Mouse (Mus musculus) liver, embryonic 12.5 days (tissue): Measurements from ENCODE around the gene R3hdml. TPM values are rescaled to one million over a fixed set of nuclear protein-coding genes. Genes with fewer than 3 reads are reported as not detected.
A peak's percentile ranks its signal among the peaks of the same experiment; 100 is the strongest.

ENCODE experiments used
- ATAC-seq: fragments of 200-750 bp; cut with Nextera tagmentation; 2 replicates; pipeline ENCODE4 v1.8.0; 2017; ENCODE audit warnings: moderate number of reproducible peaks, mild to moderate bottlenecking, moderate library complexity
- H3K27ac ChIP-seq: fragments of 300-500 bp; sonication (generic); 2 replicates; pipeline ENCODE4 v1.5.1; 2016; ENCODE audit warnings: mild to moderate bottlenecking
- H3K27me3 ChIP-seq: fragments of 300-500 bp; sonication (generic); replicated peaks from 2 replicates; pipeline ENCODE4 v1.6.1; 2016; ENCODE audit warnings: mild to moderate bottlenecking, moderate library complexity
- H3K36me3 ChIP-seq: fragments of 300-500 bp; sonication (generic); 2 replicates; pipeline ENCODE4 v1.6.1; 2016; ENCODE audit warnings: mild to moderate bottlenecking, moderate library complexity
- H3K4me1 ChIP-seq: fragments of 300-500 bp; sonication (generic); 2 replicates; pipeline ENCODE4 v1.6.1; 2016
- H3K4me2 ChIP-seq: fragments of 300-500 bp; sonication (generic); 2 replicates; pipeline ENCODE4 v1.6.1; 2016; ENCODE audit warnings: mild to moderate bottlenecking, moderate library complexity
- H3K4me3 ChIP-seq: fragments of 300-500 bp; sonication (generic); 2 replicates; pipeline ENCODE4 v1.5.1; 2016; ENCODE audit warnings: mild to moderate bottlenecking, moderate library complexity
- H3K9ac ChIP-seq: fragments of 300-500 bp; sonication (generic); 2 replicates; pipeline ENCODE4 v1.6.1; 2016; ENCODE audit warnings: mild to moderate bottlenecking, moderate library complexity
- H3K9me3 ChIP-seq: fragments of 300-500 bp; sonication (generic); replicated peaks from 2 replicates; pipeline ENCODE4 v1.6.1; 2016; ENCODE audit warnings: mild to moderate bottlenecking, moderate library complexity
- WGBS: fragments of 180-500 bp; shearing (Covaris S2); methylation state at CpG from one replicate; pipeline ENCODE4 v1.1.7; 2016; ENCODE audit not compliant: insufficient replicate concordance; 5-methylcytosine and 5-hydroxymethylcytosine counted together
- polyA plus RNA-seq: library from polyadenylated mRNA; unstranded; fragments of >200 nt; fragmentation: Nextera tagmentation; extraction: Ambion mirVana; gene quantifications from 2 replicates; pipeline ENCODE4 v1.2.1, GENCODE M21; 2016

Gene R3hdml
- polyA plus RNA-seq, 1 experiment from 2014 or later, result not detected

DNA sequence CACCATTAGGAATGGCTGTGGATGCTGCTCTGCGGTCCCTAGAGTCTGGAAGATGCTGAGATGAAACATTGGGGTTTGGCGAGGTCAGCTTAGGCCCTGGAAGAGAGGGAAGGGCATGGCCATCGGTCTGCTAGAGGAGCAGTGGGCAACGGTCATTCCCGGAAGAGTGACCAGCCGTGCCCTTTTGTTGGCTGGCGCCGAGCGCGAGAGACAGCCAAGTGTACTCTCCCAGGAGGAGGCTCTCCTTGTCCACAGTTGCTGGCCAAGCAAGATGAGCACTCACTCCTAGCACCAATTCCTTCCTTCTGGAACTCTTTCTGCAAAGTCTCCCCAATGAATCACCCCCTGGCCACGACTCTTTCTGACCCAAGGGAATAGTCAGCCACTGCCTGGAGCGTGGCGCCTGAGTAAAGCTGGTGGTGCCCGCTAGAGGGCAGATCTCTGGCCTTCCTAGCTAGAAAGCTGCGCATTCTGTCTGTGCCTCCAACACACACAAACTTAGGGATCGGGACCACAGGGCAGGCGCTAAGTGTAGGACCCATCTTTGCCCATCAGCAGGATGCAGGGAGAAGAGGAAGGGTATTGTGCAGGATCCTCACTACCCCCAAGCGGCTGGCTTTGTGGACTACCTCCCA lies 11.8 kb upstream of the R3hdml start:
- Histone ChIP-seq H3K36me3 (no peaks in the 10 kb centered on the region), H3K27me3 (peaks cover 58% of the 10 kb centered on the region), H3K27ac (no peak overlapping the region), H3K4me3 (no peak overlapping the region), H3K4me2 (no peak overlapping the region), H3K4me1 (peaks cover 2% of the 10 kb centered on the region; the same call in 1 of the 2 replicates), H3K9ac (no peak overlapping the region), H3K9me3 (no peaks in the 10 kb centered on the region)
- WGBS, result 43% methylated on average over 18 of the region's 18 CpGs
- ATAC-seq, result no peak

DNA sequence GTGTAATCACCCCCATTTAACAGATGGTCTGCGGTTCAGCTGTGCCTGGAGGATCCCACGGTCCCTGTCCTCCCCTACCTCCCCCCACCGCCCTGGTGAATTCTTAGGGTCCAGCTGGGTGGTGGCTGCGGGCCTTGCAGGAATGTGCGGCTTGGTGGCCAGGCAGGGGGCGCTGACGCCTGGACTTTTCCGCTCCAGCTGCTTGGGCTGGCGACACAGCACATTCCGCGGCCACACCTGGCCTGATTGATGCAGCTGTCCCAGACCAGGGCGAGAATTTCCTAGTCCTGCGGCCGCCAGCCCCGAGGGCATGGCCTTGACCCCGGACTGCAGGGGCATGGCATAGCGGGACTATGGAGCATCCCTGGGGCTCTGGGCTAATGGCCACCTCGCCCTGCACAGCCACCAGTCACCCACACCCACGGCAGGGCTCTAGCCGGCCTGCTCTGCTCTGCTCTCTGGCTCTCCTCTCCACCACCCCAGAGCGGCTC lies 10.5 kb upstream of the R3hdml start:
- Histone ChIP-seq H3K36me3 (no peaks in the 10 kb centered on the region), H3K4me1 (peaks cover 6% of the 10 kb centered on the region; the same call in 1 of the 2 replicates), H3K9ac (0 out of 2 replicates have a peak overlapping the region, but pooled peaks have one; percentile 17), H3K9me3 (no peaks in the 10 kb centered on the region), H3K27ac (no peak overlapping the region), H3K4me2 (peak overlapping the region; percentile 54), H3K4me3 (peak overlapping the region; percentile 25), H3K27me3 (peaks cover 58% of the 10 kb centered on the region)
- 6% methylated on average over 20 of the region's 21 CpGs for WGBS
- ATAC-seq, result peak; percentile 57; the same call in 1 of the 2 replicates

GRCm38 (mm10) chr2:163487360-163487759 lies 4.8 kb upstream of the R3hdml start:
- Histone ChIP-seq H3K4me3 (no peak overlapping the region), H3K4me2 (no peak overlapping the region), H3K27ac (no peak overlapping the region), H3K27me3 (peaks cover 38% of the 10 kb centered on the region), H3K9ac (no peak overlapping the region), H3K36me3 (no peaks in the 10 kb centered on the region), H3K4me1 (0 out of 2 replicates have a peak, but pooled peaks cover 6% of the 10 kb centered on the region), H3K9me3 (no peaks in the 10 kb centered on the region)
- no peak for ATAC-seq
- WGBS, result 73% methylated on average over 3 of the region's 3 CpGs

- Histone ChIP-seq H3K4me1 (0 out of 2 replicates have a peak, but pooled peaks cover 6% of the 10 kb centered on the region), H3K36me3 (no peaks in the 10 kb centered on the region), H3K9ac (no peak overlapping the region), H3K27me3 (peaks cover 29% of the 10 kb centered on the region), H3K27ac (no peak overlapping the region), H3K9me3 (no peaks in the 10 kb centered on the region), H3K4me3 (no peak overlapping the region), H3K4me2 (no peak overlapping the region)
- no peak for ATAC-seq
- 36% methylated on average over 5 of the region's 5 CpGs for WGBS
Observed at GRCm38 (mm10) chr2:163489725-163490291, 2.3 kb upstream of the R3hdml start.

DNA sequence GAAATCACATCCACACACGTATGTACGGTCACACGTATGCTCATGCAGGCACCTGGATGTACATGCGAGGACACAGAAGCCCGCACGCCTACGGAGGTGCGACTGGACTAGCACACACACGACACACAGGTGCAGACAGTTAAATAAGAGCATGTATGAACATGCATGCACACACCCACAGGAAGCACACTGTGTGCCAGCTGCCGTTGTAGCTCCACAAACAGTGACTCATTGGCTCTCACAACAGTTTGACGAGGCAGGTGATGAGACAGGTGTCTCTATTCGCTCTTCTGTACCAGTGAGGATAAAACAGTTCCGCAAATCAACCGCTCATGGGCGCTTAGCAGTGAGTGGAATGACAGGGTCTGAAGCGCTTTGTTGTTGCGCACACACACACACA lies 1.5 kb upstream of the R3hdml start:
- Histone ChIP-seq H3K9ac (no peak overlapping the region), H3K27ac (no peak overlapping the region), H3K4me2 (no peak overlapping the region), H3K4me1 (0 out of 2 replicates have a peak, but pooled peaks cover under 1% of the 10 kb centered on the region), H3K4me3 (no peak overlapping the region), H3K36me3 (no peaks in the 10 kb centered on the region), H3K27me3 (peaks cover 24% of the 10 kb centered on the region), H3K9me3 (no peaks in the 10 kb centered on the region)
- no peak for ATAC-seq
- WGBS, result 76% methylated on average over 17 of the region's 17 CpGs

- Histone ChIP-seq H3K4me1 (no peaks in the 10 kb centered on the region), H3K36me3 (no peaks in the 10 kb centered on the region), H3K27ac (no peak overlapping the region), H3K27me3 (peaks cover 24% of the 10 kb centered on the region), H3K9ac (no peak overlapping the region), H3K4me2 (no peak overlapping the region), H3K9me3 (no peaks in the 10 kb centered on the region), H3K4me3 (no peak overlapping the region)
- no peak for ATAC-seq
- 60% methylated on average over 7 of the region's 7 CpGs for WGBS
Observed at GRCm38 (mm10) chr2:163491351-163491750, 767 bp upstream of the R3hdml start.

DNA sequence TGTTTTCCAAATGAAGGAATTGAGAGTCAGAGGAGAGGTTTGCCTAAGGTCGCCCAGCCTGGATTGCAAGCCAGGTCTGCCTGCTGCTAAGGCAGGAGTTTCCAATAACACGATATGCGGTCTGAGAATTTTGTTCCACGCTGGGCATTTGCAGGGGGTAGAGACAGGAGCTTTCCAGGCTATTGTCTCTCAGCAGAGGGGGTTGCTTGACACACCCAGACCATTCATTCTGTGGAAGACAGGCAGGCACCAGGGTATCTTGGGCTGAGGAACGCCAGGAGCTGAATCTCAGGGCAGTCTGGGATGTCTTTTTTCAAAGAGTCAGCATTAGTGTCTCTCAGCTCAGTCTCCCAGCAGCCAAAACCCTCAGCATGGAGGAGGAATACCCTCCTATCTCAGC lies 913 bp downstream of the R3hdml start:
- H3K9me3 ChIP-seq, result no peaks in the 10 kb centered on the region
- WGBS, result 40% methylated on average over 5 of the region's 5 CpGs
- H3K27me3 ChIP-seq, result peaks cover 24% of the 10 kb centered on the region
- ATAC-seq, result no peak
- H3K9ac ChIP-seq, result no peak overlapping the region
- H3K4me3 ChIP-seq, result no peak overlapping the region
- H3K4me2 ChIP-seq, result no peak overlapping the region
- no peak overlapping the region for H3K27ac ChIP-seq
- H3K4me1 ChIP-seq, result no peaks in the 10 kb centered on the region
- no peaks in the 10 kb centered on the region for H3K36me3 ChIP-seq

DNA sequence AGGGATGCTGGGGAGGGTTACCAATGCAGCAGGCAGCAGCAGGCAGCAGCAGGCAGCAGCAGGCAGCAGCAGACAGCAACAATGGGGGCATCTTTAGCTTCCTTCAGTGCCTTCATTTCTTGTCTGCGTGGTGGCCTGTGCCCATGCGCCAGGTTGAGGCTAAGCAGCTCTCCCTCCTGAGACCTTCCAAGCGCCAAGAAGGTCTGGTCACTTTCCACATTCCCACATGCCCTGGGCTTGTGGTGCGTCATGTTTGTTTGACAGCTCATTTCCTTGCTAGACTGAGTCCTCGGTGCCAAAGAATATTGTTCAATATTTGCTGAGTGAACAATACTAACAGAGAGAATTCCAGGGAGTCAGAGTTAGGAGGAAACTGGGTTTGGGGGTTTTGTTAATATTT lies 1.9 kb downstream of the R3hdml start:
- WGBS, result 28% methylated on average over 5 of the region's 5 CpGs
- H3K36me3 ChIP-seq, result no peaks in the 10 kb centered on the region
- no peaks in the 10 kb centered on the region for H3K4me1 ChIP-seq
- no peaks in the 10 kb centered on the region for H3K9me3 ChIP-seq
- no peak overlapping the region for H3K9ac ChIP-seq
- H3K27me3 ChIP-seq, result peaks cover 24% of the 10 kb centered on the region
- no peak overlapping the region for H3K4me3 ChIP-seq
- H3K27ac ChIP-seq, result no peak overlapping the region
- no peak for ATAC-seq
- no peak overlapping the region for H3K4me2 ChIP-seq

DNA sequence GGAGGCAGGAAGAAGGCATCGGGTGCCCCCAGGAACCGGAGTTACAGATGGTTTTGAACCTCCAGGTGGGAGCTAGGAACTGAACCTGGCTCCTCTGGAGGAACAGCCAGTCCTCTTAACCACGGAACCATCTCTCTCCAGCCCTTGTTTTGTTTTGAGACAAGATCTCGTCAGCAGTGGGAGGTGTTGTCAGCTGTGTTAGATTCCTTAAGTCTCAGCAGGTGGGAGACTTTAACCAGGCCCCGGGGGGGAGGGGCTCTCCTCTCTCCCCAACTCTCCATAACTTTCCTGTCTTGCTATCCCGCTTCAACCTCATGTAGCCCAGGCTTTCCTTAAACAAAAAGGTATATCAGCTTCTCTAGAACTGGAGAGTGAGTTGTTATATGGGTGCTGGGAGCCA lies 2.3 kb downstream of the R3hdml start:
- Histone ChIP-seq H3K4me1 (no peaks in the 10 kb centered on the region), H3K4me3 (no peak overlapping the region), H3K9me3 (no peaks in the 10 kb centered on the region), H3K4me2 (no peak overlapping the region), H3K27me3 (peaks cover 24% of the 10 kb centered on the region), H3K36me3 (no peaks in the 10 kb centered on the region), H3K27ac (no peak overlapping the region), H3K9ac (no peak overlapping the region)
- 23% methylated on average over 6 of the region's 6 CpGs for WGBS
- ATAC-seq, result no peak

- H3K4me2 ChIP-seq, result no peak overlapping the region
- no peaks in the 10 kb centered on the region for H3K9me3 ChIP-seq
- 63% methylated on average over 2 of the region's 2 CpGs for WGBS
- ATAC-seq, result no peak
- H3K36me3 ChIP-seq, result no peaks in the 10 kb centered on the region
- H3K27me3 ChIP-seq, result 0 out of 2 replicates have a peak, but pooled peaks cover 3% of the 10 kb centered on the region
- no peak overlapping the region for H3K9ac ChIP-seq
- no peak overlapping the region for H3K4me3 ChIP-seq
- H3K27ac ChIP-seq, result no peak overlapping the region
- no peaks in the 10 kb centered on the region for H3K4me1 ChIP-seq
Observed at GRCm38 (mm10) chr2:163502219-163502618, 10.1 kb downstream of the R3hdml start.

GRCm38 (mm10) chr2:163503191-163503590 lies 11.1 kb downstream of the R3hdml start:
- ATAC-seq, result no peak
- Histone ChIP-seq H3K4me1 (no peaks in the 10 kb centered on the region), H3K4me2 (no peak overlapping the region), H3K9ac (no peak overlapping the region), H3K27ac (no peak overlapping the region), H3K9me3 (no peaks in the 10 kb centered on the region), H3K4me3 (no peak overlapping the region), H3K36me3 (no peaks in the 10 kb centered on the region), H3K27me3 (0 out of 2 replicates have a peak, but pooled peaks cover 3% of the 10 kb centered on the region)
- 59% methylated on average over 7 of the region's 7 CpGs for WGBS

GRCm38 (mm10) chr2:163506300-163507004 lies 14.3 kb downstream of the R3hdml start, which contains the start of gene Hnf4a:
Gene Hnf4a, plus strand, starts transcription at chr2:163506808.
- no peaks in the 10 kb centered on the region for H3K4me1 ChIP-seq
- H3K27me3 ChIP-seq, result 0 out of 2 replicates have a peak, but pooled peaks cover 3% of the 10 kb centered on the region
- 63% methylated on average over 10 of the region's 10 CpGs for WGBS
- no peak within 1 kb of the TSS for H3K27ac ChIP-seq
- H3K4me2 ChIP-seq, result peak within 1 kb of the TSS; percentile 21
- no peaks in the 10 kb centered on the region for H3K9me3 ChIP-seq
- peak; percentile 55; the same call in 1 of the 2 replicates for ATAC-seq
- no peaks in the 10 kb centered on the region for H3K36me3 ChIP-seq
- no peak within 1 kb of the TSS for H3K9ac ChIP-seq
- H3K4me3 ChIP-seq, result peak within 1 kb of the TSS; percentile 42
